Mouse (Mus musculus) hindlimb bud, embryonic 11.5 days (tissue): ENCODE results near the gene Gm20547.

Experiments used
- DNase-seq: peaks from one replicate; pipeline ENCODE4 v3.0.0-alpha.2; 2012; ENCODE audit warnings: low read depth, low spot score; ENCODE audit errors: extremely low spot score

Gm20547 gene

DNA sequence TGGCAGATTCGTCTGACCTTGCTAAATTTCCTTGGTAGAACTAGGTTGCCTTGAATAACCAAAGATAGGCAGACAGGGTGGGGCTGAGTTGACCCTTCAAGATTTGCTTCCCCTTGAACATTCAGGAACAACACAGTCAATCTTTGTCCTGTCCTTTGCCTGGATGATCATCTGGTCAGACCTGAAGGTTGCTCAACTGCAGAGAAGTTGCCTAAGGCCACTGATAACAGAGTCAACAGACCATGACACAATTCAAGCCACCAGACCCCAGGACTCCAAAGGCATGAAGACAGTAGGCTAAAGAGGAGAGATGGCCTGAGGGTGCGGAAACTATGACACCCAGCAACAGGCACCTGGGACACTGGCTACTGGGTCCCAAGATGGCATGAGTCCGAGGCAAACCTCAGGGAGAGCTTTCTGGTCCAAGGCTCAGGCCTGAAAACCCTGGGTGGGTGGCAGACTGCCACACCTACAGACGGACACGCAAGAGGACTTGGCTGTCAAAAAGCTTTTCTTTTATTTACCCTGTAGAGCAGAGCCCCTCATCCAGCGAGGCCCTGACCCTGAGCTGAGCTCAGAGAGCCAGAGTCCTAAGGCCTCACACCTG is 73.1 kb downstream of the Gm20547 start:
- no peak for DNase-seq

DNA sequence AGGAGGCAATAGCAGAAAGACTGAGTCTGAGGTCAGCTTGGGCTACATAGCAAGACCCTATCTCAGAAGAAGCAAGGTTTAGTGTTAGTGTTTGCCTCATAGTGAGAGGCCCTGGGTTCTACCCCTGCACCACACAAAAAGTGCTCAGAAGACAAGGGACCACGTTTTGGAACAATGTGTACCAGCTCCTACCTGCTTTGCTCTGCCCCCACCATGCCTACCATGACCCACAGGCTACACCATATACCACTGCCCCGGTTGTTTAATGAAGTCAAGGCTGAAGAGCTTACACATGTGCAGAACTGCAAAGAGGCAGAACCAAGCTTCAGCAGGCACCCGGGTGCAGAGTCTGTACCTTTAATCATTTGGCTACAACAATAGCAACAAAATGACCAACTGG is 74.7 kb downstream of the Gm20547 start:
- DNase-seq = no peak
